Mouse (Mus musculus): ENCODE measurements around the gene Plekhf1. TPM values are rescaled to one million over a fixed set of nuclear protein-coding genes. Genes with fewer than 3 reads are reported as not detected.

Plekhf1 gene
- polyA plus RNA-seq, 1 experiment from 2014 or later = 2.2 TPM

DNA sequence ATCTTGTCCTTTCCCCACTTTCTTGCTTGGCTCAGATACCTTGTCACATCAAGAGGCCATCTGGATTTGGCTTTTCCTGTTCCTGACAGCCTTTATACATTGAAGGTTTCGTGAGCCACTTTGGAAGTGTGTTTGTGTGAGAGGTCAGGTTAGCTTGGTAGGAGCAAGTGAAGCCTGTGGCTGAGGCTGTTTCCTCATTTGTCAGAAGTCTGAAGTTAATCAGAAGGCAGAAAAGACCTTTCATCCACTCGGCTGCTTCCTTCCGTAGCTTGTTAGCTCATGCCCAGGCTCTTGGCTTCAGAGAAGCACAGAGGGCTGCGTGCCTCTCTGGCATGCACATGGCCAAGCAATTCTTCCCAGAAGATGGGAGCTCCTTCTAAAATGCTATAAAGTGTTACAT, 40.0 kb downstream of the Plekhf1 start:
- H3K27ac ChIP-seq (ENCODE audit: low read depth) = no peak overlapping the region
- H3K4me3 ChIP-seq (ENCODE audit: low read depth, low read length) = no peak overlapping the region
- H3K27me3 ChIP-seq (replicated peaks; ENCODE audit: control insufficient read depth, insufficient read depth, low read length) = no peaks in the 10 kb centered on the region
- H3K9me3 ChIP-seq (ENCODE audit: control insufficient read depth, low read length) = 0 out of 2 replicates have a peak, but pooled peaks cover 3% of the 10 kb centered on the region
- H3K9ac ChIP-seq (ENCODE audit: low read length) = no peak overlapping the region
- DNase-seq (ENCODE audit: low spot score) (no peak), ATAC-seq (replicated peaks; ENCODE audit: low FRiP score, low TSS enrichment, low read depth) (no peak)
- no peaks in the 10 kb centered on the region for H3K36me3 ChIP-seq (ENCODE audit: control insufficient read depth, insufficient read depth, low read length)
- H3K4me1 ChIP-seq (replicated peaks; ENCODE audit: control insufficient read depth, insufficient read depth, low read length) = peaks cover 10% of the 10 kb centered on the region
- 74% methylated on average over 4 of the region's 4 CpGs for WGBS
- no peak overlapping the region for H3K4me2 ChIP-seq (ENCODE audit: low read length)

DNA sequence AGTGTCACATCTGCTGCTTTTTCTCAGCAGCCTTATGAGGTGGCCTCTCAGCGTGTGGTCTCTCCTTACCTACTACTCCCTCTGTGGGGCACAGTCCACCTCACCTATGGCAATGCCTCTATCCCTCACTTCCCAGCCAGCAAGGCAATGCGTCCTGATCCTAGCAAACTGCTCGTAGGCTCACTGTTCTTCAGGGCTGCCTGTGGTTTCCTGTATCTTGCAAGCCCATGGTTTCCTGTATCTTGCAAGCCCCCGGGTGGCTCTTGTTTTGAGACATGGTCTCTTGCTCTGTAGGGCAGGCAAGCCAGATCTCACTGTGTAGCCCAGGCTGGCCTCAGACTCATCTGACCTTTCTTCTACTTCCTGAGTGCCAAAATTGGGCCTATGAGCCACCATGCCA, 41.0 kb downstream of the Plekhf1 start:
- DNase-seq (ENCODE audit: low spot score) (no peak), ATAC-seq (replicated peaks; ENCODE audit: low FRiP score, low TSS enrichment, low read depth) (no peak)
- Histone ChIP-seq H3K9ac (ENCODE audit: low read length) (no peak overlapping the region), H3K4me2 (ENCODE audit: low read length) (no peak overlapping the region), H3K27me3 (replicated peaks; ENCODE audit: control insufficient read depth, insufficient read depth, low read length) (no peaks in the 10 kb centered on the region), H3K36me3 (ENCODE audit: control insufficient read depth, insufficient read depth, low read length) (no peaks in the 10 kb centered on the region), H3K27ac (ENCODE audit: low read depth) (no peak overlapping the region), H3K4me1 (replicated peaks; ENCODE audit: control insufficient read depth, insufficient read depth, low read length) (peaks cover 11% of the 10 kb centered on the region), H3K4me3 (ENCODE audit: low read depth, low read length) (no peak overlapping the region), H3K9me3 (ENCODE audit: control insufficient read depth, low read length) (0 out of 2 replicates have a peak, but pooled peaks cover 3% of the 10 kb centered on the region)
- WGBS = 83% methylated on average over 4 of the region's 4 CpGs

DNA sequence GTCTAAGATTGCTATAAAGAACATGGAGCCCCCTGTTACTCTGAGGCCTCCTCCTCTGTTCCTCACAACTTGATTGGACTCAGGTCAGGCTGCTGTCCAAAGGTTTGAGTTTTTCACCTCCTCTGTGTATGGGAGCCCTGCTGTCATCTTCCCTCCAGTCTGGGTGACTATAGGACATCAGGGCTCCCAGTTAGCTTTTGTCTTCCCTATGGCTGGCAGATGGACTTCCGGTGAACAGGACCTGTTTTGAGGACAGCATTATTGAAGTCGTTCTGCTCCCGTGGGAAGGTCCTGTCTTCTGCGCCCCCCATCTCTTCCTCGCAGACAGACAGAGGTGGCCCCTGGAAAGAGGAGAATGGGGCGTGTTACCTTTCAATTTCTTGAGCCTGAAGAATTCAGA, 43.0 kb downstream of the Plekhf1 start:
- Histone ChIP-seq H3K27me3 (replicated peaks; ENCODE audit: control insufficient read depth, insufficient read depth, low read length) (no peaks in the 10 kb centered on the region), H3K4me3 (ENCODE audit: low read depth, low read length) (no peak overlapping the region), H3K9ac (ENCODE audit: low read length) (no peak overlapping the region), H3K4me1 (replicated peaks; ENCODE audit: control insufficient read depth, insufficient read depth, low read length) (peaks cover 11% of the 10 kb centered on the region), H3K4me2 (ENCODE audit: low read length) (no peak overlapping the region), H3K36me3 (ENCODE audit: control insufficient read depth, insufficient read depth, low read length) (no peaks in the 10 kb centered on the region), H3K9me3 (ENCODE audit: control insufficient read depth, low read length) (no peaks in the 10 kb centered on the region), H3K27ac (ENCODE audit: low read depth) (no peak overlapping the region)
- 89% methylated on average over 6 of the region's 6 CpGs for WGBS
- ATAC-seq (replicated peaks; ENCODE audit: low FRiP score, low TSS enrichment, low read depth) (no peak), DNase-seq (ENCODE audit: low spot score) (no peak)

DNA sequence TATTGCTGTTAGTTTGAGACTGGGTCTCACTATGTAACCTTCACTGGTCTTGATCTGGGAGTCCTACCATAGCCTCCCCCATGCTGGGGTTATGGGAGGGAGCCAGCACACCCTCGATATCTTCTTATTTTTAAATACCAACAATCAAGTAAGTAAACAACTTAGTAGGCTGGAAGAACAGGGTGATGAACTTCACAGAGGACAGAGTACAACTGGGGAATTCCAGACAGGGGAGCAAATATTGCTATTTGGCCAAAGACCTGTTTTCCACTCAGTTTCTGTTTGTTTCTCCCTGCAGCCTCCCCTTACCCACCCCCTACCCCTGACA, 43.4 kb downstream of the Plekhf1 start:
- H3K27ac ChIP-seq (ENCODE audit: low read depth) = no peak overlapping the region
- peaks cover 11% of the 10 kb centered on the region for H3K4me1 ChIP-seq (replicated peaks; ENCODE audit: control insufficient read depth, insufficient read depth, low read length)
- no peaks in the 10 kb centered on the region for H3K27me3 ChIP-seq (replicated peaks; ENCODE audit: control insufficient read depth, insufficient read depth, low read length)
- peak overlapping the region; percentile 91 for H3K4me2 ChIP-seq (ENCODE audit: low read length)
- H3K9ac ChIP-seq (ENCODE audit: low read length) = peak overlapping the region; percentile 65; the same call in 1 of the 2 replicates
- no peaks in the 10 kb centered on the region for H3K9me3 ChIP-seq (ENCODE audit: control insufficient read depth, low read length)
- 44% methylated on average over 1 of the region's 1 CpGs for WGBS
- peak overlapping the region; percentile 64 for H3K4me3 ChIP-seq (ENCODE audit: low read depth, low read length)
- H3K36me3 ChIP-seq (ENCODE audit: control insufficient read depth, insufficient read depth, low read length) = no peaks in the 10 kb centered on the region
- no peak for DNase-seq (ENCODE audit: low spot score)
- ATAC-seq (replicated peaks; ENCODE audit: low FRiP score, low TSS enrichment, low read depth) = no peak

DNA sequence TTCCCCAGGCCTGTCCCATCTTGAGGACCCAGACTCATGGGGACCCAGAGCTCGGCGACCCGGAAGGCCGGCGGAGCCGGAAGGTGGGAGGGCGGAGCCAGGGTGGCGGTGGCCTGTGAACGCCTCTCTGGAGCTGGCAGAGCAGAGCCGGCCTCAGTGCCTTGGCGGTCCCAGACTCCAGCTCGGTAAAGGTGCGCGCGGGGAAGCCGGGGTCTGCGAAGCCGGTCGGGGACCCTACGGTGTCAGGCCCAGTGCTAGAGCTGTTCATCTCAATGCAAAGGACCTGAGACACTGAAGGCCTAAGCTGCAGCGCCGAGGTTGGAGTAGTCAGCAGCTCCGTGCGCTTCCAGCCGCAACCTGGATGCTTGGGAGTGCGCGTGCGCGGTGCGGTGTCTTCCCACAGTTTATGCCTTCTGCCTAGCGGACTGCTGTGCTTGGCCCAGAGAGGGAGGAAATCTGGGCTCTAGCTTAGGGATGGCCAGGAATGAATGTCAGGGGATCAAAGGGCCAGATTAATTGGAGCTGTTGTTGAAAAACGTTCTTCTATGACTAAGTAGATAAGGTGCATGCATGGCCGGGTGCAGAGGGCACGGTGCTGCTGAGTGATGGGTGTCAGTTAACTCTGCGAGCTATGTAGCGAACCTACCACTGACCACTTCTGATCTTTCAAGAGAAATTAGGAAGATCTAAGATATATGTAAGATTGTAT, 44.0 kb downstream of the Plekhf1 start:
- peak; percentile 93 for DNase-seq (ENCODE audit: low spot score)
- no peaks in the 10 kb centered on the region for H3K36me3 ChIP-seq (ENCODE audit: control insufficient read depth, insufficient read depth, low read length)
- 7% methylated on average over 36 of the region's 36 CpGs for WGBS
- H3K4me3 ChIP-seq (ENCODE audit: low read depth, low read length) = peak overlapping the region; percentile 64
- ATAC-seq (replicated peaks; ENCODE audit: low FRiP score, low TSS enrichment, low read depth) = peak; percentile 90
- H3K4me1 ChIP-seq (replicated peaks; ENCODE audit: control insufficient read depth, insufficient read depth, low read length) = peaks cover 11% of the 10 kb centered on the region
- peak overlapping the region; percentile 65 for H3K9ac ChIP-seq (ENCODE audit: low read length)
- no peaks in the 10 kb centered on the region for H3K9me3 ChIP-seq (ENCODE audit: control insufficient read depth, low read length)
- peak overlapping the region; percentile 91 for H3K4me2 ChIP-seq (ENCODE audit: low read length)
- no peaks in the 10 kb centered on the region for H3K27me3 ChIP-seq (replicated peaks; ENCODE audit: control insufficient read depth, insufficient read depth, low read length)
- peak overlapping the region; percentile 62 for H3K27ac ChIP-seq (ENCODE audit: low read depth)

DNA sequence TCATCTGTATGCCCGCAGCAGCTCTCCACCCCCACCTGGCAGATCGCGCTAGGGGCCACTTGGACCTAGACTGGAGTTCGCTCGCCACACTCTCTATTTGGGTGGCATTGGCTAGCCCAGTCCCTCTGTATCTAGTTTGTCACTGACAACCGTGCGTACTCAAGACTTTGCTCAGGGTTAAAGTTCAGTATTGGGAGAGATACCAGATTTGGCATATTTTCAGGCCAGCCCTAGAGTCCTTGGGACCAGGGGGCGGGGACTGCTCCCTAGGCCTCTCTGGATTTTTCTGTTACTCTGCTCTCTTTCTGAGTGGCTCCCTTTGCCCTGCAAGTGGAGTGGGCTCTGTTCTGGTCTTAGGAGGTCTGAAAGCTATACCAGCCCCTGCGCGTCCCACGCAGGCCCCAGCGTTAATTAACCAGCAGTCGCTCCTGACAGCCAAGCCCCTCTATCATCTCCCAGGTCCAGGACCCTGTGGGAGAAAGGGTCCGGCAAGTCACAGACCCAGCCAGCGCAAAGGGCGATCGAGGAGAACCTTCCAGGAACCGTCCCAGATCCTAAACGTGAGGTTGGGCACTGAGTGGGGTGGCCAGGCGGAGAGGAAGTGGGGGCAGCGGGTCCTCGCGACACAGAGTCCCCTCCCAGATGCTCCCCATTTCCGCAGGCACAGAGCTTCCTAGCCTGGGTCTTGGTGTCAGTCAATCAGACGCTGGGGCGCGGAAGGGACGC, 44.7 kb downstream of the Plekhf1 start, which contains the start of gene 1600014C10Rik:
Gene 1600014C10Rik (plus strand): TSS at position 256 of the 726 bp plus-strand sequence.
- peak within 1 kb of the TSS; percentile 91 for H3K4me2 ChIP-seq (ENCODE audit: low read length)
- 4% methylated on average over 28 of the region's 28 CpGs for WGBS
- peak within 1 kb of the TSS; percentile 62 for H3K27ac ChIP-seq (ENCODE audit: low read depth)
- peak within 1 kb of the TSS; percentile 65 for H3K9ac ChIP-seq (ENCODE audit: low read length)
- no peaks in the 10 kb centered on the region for H3K36me3 ChIP-seq (ENCODE audit: control insufficient read depth, insufficient read depth, low read length)
- ATAC-seq (replicated peaks; ENCODE audit: low FRiP score, low TSS enrichment, low read depth) (peak; percentile 57), DNase-seq (ENCODE audit: low spot score) (no peak)
- no peaks in the 10 kb centered on the region for H3K9me3 ChIP-seq (ENCODE audit: control insufficient read depth, low read length)
- H3K4me3 ChIP-seq (ENCODE audit: low read depth, low read length) = peak within 1 kb of the TSS; percentile 64
- no peaks in the 10 kb centered on the region for H3K27me3 ChIP-seq (replicated peaks; ENCODE audit: control insufficient read depth, insufficient read depth, low read length)
- H3K4me1 ChIP-seq (replicated peaks; ENCODE audit: control insufficient read depth, insufficient read depth, low read length) = peaks cover 11% of the 10 kb centered on the region

DNA sequence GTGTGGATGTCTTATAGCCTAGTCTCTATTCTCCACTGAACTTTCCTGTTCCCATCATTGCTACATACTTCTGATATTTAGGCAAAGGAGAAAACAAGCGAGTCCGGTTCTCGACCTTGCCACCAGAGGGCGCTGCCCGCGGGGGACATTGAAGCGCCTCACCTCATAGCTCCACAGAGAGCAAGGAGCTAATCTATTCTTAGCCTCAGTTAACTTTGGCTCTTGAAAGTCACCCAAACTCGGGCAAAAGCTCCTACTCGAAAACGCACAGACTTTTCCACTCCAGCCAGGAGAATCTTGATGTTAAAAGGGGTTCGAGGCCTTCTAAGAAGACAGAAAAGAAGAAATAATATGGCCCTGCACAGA, 45.2 kb downstream of the Plekhf1 start:
- Histone ChIP-seq H3K9me3 (ENCODE audit: control insufficient read depth, low read length) (no peaks in the 10 kb centered on the region), H3K9ac (ENCODE audit: low read length) (no peak overlapping the region), H3K27me3 (replicated peaks; ENCODE audit: control insufficient read depth, insufficient read depth, low read length) (no peaks in the 10 kb centered on the region), H3K4me3 (ENCODE audit: low read depth, low read length) (peak overlapping the region; percentile 64), H3K27ac (ENCODE audit: low read depth) (no peak overlapping the region), H3K36me3 (ENCODE audit: control insufficient read depth, insufficient read depth, low read length) (no peaks in the 10 kb centered on the region), H3K4me1 (replicated peaks; ENCODE audit: control insufficient read depth, insufficient read depth, low read length) (peaks cover 11% of the 10 kb centered on the region), H3K4me2 (ENCODE audit: low read length) (peak overlapping the region; percentile 91)
- WGBS = under 1% methylated on average over 11 of the region's 11 CpGs
- DNase-seq (ENCODE audit: low spot score) (peak; percentile 90), ATAC-seq (replicated peaks; ENCODE audit: low FRiP score, low TSS enrichment, low read depth) (no peak; the same call in 1 of the 2 replicates)

DNA sequence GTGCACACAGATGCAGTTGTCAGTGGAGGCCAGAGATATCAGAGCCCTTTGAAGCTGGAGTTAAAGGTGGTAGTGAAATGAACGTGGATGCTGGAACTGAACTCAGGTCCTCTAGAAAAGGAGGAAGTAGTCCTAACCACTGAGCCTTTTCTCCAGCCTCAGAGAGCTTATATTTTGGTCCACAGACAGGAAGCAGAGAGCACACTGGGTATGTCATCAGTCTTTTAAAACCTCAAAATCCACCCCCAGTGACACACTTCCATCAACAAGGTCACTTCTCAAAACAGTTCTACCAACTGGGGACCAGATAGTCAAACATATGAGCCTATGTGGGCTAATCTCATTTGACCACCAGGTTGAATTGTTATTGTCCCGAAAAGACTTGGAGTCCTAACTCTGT, 46.5 kb downstream of the Plekhf1 start:
- H3K36me3 ChIP-seq (ENCODE audit: control insufficient read depth, insufficient read depth, low read length) = no peaks in the 10 kb centered on the region
- DNase-seq (ENCODE audit: low spot score) (no peak), ATAC-seq (replicated peaks; ENCODE audit: low FRiP score, low TSS enrichment, low read depth) (no peak)
- H3K9ac ChIP-seq (ENCODE audit: low read length) = no peak overlapping the region
- no peaks in the 10 kb centered on the region for H3K27me3 ChIP-seq (replicated peaks; ENCODE audit: control insufficient read depth, insufficient read depth, low read length)
- no peak overlapping the region for H3K27ac ChIP-seq (ENCODE audit: low read depth)
- H3K9me3 ChIP-seq (ENCODE audit: control insufficient read depth, low read length) = no peaks in the 10 kb centered on the region
- H3K4me2 ChIP-seq (ENCODE audit: low read length) = no peak overlapping the region
- H3K4me1 ChIP-seq (replicated peaks; ENCODE audit: control insufficient read depth, insufficient read depth, low read length) = peaks cover 11% of the 10 kb centered on the region
- no peak overlapping the region for H3K4me3 ChIP-seq (ENCODE audit: low read depth, low read length)
- 89% methylated on average over 2 of the region's 2 CpGs for WGBS
